Mouse (Mus musculus): ENCODE data around the gene Ggt6.

Gene Ggt6

GRCm38 (mm10) chr11:72434963-72435693 is at the start of gene Ggt6:
TSS of gene Ggt6 (plus strand) at chr11:72435526.
- DNase-seq, result no peak

DNA sequence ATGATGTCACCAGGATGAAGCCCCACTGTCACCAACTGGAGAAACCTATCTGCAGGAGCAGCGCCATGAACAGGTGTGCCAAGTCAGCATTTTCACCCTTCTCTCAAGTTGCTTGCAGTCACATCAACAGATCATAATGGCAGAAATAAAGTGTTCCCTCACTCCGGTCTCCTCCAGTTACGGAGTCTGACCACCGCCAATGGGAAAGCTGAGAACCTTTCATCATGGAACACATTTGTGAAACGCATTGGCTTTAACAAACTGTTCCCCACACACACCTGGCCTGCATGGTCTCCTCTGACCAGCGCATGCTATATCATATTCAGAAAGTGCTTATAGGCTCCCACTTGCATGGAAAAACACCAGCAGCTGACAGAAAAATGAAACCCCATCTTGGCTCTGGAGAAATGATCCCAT is 47.2 kb upstream of the Ggt6 start:
- DNase-seq, result no peak

DNA sequence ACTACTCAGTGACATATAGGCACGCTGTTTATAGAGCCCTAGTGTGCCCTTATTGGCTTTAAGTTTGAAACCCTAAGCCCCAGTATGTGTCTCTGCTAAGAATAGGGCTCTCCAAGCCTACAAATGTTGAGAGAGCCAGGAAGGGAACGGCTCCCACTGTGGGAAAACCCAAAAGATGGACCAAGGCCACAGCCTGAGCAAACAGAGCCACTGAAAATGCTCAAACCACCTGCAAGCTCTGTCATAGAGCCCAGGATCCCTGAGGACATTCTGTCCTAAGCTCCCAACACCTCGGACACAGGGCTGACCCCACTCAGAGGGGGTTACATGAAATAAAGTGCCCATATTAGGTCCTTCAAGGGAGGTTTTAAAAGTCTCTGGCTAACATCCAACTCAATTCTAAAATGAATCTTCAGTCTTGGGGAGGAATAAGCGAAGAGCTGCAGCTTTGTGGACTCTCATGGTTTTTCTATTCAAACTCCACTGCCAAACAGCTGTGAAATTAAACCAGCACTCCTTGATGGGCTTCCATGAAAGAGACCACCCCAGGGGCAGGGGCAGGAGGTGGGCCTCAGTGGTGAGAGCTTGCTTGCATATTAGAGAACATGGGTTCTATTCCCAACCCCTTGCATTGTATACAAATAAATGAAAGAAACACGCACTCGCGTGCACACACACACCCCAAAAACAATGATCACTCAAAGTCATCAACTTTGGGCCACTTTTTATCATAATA is 45.8 kb upstream of the Ggt6 start:
- DNase-seq, result no peak

DNA sequence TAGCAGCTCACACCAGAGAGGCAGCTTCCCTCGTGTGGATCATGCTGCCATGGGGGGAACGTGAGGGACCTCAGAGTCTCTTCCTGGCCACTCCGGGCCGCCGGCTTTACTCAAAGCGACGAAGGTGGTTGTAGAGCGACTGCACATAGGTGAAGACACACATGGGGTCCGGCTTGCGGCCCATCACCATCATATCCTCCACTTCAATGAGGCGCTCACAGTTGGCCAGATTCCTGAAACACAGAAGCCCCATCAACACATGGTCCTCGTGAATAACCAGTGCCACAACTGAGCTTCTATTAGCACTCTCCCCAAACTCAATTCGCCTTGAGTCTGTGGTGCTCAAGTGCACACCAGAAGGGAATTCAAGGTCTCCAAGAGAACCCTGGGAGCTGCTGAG is 44.1 kb upstream of the Ggt6 start:
- no peak for DNase-seq

DNA sequence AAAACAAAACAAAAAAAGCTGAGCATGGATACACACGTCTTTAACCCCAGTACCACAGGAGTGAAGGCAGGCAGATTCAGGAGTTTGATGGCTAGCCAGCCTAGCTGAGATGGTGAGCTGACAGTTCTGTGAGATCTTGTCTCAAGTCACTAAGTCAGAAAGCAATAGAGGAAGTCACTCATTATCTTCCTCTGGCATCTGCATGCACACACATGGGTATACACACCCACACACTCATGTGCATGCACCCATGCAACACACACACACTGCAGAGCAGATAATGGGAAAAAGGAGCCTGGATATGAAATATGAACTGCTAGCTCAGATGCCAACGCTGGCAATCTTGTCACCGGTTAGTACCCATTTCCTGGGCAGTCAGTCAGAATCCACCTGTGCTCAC is 42.1 kb upstream of the Ggt6 start:
- DNase-seq, result no peak

DNA sequence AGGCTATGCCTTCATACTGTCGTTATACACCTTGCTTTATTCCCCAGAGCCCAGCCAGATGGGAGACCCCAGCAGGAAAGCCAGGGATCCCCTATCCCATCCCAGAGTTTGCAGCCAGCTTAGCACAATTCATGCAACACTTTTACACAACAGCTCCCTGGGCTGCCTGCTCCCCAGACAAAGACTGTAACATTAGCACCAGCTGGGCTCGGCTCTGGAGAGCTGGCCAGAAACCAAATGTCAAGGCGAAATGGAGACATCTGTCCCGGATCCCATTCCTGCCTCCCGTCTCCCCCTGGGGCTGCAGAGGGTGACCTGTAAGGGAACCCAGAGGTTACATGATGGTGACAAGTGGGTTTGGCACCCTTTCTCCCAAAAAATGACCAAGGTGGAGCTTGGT is 41.7 kb upstream of the Ggt6 start:
- no peak for DNase-seq

GRCm38 (mm10) chr11:72394694-72395093 is 40.6 kb upstream of the Ggt6 start:
- DNase-seq, result no peak

DNA sequence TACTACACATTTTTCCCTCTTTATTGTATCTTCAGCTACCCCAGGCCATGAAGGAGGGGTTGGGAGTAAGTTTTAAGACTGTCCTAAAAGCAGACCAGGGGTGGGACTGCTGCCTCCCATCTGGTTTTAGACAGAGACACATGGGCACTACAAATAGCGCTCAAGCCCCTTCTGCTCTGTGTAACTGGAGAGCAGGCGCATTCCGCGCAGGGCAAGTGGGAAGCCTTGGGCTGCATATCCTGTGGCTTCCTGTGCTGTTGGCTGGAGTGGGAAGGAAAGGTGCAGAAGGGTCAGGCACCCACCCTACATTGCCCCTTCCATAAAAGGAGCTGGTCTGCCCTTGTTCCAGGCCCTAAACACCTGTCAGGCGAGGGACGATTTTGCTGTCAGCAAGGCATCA is 39.7 kb upstream of the Ggt6 start:
- DNase-seq, result no peak

- DNase-seq, result no peak
Measured at GRCm38 (mm10) chr11:72396621-72397020, 38.7 kb upstream of the Ggt6 start.

- no peak for DNase-seq
Measured at GRCm38 (mm10) chr11:72397072-72397471, 38.3 kb upstream of the Ggt6 start.

- DNase-seq, result no peak
Measured at GRCm38 (mm10) chr11:72397811-72398525, 37.4 kb upstream of the Ggt6 start.

GRCm38 (mm10) chr11:72401068-72401467 is 34.3 kb upstream of the Ggt6 start:
- DNase-seq, result no peak

GRCm38 (mm10) chr11:72402017-72402416 is 33.3 kb upstream of the Ggt6 start:
- DNase-seq, result no peak

DNA sequence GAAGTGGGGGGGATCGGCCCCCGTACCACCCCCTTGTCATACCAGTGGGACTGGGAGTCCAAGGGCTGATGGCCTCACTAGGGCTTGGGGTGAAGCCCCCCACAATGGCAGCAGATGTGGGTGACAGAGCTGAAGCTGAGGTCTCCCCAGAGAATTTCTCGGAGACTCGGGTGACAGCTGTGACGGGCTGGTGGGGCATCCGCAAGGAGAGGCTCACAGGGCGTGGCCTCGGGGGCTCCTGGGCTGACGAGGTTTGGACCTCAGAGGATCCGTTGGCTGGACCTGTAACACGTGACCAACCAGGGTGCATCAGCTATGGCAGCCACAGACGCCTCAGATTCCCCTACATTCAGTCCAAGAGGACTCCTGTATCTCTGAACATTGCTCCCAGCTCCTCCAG is 32.4 kb upstream of the Ggt6 start:
- DNase-seq, result no peak

DNA sequence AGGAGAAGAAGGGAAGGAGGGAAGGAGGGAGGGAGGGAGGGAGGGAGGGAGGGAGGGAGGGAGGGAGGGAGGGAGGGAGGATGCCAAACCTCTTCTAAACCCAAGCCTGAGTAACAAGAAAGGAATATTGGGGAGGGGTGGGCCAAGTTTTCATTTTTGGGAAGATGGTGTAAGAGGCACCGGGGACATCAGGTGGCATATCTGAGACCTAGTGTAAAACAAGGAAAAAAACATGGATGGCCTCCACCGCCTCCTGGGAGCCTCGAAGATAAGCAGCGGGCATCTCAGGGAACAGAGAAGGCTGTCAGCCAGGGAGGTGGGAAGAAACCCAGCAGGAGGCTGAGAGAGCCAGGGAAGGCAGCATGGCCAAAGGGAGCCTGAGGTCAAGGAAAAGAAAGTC is 29.8 kb upstream of the Ggt6 start:
- DNase-seq, result no peak

- DNase-seq, result no peak
Measured at GRCm38 (mm10) chr11:72406079-72406675, 29.1 kb upstream of the Ggt6 start.

DNA sequence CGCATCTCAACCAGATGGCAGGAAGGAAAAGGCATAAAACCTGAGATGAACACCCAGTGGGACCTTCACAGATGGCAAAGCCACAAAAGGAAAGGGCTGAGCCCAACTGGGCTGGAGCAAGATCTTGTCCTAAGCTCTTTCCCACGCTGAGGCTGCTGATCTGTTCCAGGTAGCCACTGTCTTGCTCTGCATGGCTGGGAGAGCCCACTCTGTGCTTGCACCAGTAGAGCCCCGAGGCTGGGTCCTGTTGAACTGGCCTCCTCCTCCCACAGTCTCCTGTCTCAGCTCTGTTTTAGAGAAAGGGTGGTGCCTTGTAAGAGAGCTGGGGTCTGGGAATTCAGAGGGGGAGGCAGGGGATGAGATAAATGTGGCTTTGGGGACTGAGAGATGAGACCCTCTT is 28.2 kb upstream of the Ggt6 start:
- DNase-seq, result no peak

DNA sequence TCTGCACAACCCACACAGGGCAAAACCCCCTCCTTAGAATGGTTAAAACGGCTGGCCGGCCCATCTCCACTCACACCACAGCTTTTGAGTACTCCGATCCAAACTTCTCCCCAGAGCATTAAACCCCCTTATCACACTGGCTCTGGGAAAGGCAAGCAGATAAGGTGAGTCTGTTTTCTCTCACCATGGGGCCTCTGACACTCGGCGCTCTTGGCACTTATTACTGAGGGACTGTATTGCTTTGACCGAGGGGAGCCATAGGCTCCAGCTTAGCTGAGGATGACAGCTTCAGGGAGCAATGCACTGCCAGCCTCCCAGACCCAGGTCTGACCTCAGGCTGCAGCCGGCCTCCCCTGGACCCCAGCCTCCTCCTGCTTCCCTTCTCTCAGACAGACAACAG is 27.8 kb upstream of the Ggt6 start:
- DNase-seq, result no peak

DNA sequence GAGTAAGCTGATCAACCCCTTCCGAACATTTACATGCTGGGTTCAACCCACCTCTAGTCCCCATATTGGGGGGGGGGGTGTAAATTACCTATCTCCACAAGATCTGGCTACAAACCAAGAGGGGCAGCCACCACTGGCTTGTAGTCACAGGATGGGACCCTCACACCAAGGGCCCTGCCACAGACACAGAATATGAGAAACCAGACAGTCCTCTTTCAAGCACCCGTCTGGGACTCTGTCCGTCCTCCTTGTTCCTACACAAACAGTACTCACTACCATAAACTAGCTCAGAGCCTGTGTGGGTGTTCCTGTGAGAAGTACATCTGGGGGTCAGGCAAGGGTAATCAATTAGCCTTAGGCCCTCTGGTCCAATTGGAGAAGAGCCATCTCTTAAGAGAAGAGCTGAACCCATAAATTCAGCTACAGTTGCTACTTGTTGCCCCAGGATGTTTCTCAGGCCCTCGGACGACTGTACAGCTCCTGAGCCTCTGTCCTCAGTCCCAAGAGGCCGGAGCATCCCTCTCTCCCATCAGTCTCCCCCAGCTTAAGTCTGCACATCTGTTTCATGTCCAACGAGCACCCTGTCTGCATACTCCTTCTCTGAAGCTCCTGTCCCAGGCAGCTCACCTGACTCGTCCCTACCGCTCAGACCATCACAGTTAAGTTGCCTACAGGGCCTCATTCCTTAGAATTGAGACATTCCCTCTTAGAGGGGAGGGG is 26.7 kb upstream of the Ggt6 start:
- DNase-seq, result no peak

DNA sequence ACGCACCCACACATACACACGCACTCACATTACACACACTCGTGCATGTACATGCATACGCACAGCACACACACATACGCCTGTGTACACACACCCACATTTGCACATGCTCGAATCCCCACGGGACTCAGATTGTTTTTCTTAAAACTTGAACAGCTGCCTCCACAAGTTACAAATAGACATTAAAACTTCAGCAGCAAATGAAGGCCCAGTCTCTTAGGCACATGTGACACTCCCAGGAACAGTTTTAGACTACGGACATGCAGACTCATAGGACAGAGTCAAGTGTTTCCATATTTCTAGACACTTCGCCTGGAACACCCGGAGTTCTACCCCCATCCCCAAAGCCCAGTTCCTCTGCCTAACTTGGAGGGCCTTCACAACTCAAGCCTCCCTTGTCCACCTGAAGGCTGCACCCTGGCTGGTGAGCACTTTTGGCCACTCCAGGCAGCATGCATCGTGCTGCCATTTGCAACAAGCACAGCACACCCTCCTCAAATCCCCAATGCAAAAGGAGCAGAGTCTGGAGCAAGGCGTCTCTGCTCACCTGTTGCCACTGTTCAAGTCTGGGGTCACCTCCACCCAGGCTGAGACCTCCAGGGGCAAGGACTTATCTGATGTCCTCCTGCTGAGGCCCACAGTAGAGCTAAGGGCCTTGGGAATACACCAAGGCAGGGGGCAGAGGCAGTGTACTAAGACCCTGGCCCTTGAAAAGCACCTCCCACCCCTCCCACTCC is 25.5 kb upstream of the Ggt6 start:
- DNase-seq, result no peak

DNA sequence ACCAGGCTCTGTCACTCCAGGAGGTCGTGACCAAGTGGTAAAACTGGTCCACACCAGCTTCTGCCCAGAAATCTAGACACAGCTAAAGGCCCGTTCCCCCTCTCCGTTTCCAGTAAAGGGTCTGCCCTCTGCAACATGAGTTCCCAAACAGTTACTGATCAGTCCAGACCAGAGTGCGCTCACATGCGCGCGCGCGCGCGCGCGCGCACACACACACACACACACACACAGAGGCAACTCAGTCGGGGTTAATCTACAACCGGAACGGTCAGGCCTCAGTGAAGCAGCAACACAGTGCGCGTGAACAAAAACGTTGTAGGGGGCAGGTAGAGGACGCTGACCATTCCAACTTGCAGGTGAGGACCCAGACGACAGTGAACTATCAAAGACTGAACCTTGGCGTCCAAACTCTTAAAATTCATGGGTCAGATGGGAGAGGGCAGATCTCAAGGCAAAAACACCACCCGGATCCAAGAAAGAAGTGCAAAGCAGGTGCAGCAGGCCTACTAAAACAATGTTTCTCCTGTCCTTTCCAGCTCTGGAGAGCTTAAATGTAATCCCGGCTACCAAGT is 24.7 kb upstream of the Ggt6 start:
- DNase-seq, result peak in 1 of 2 experiments; percentile 21

All from B cell, adult 2 months (primary cell).